Mouse (Mus musculus) mature B cell (primary cell): ENCODE data around the gene Olfr1192-ps1.
"Not testable (repeated sequence)": the region's sequence is repeated elsewhere in the genome, so short reads cannot be mapped to it uniquely, and the experiment has no call there.

Experiments
- in situ Hi-C: fragments of 300-500 bp; cut with MboI; formaldehyde crosslinking; loops from 2 replicates; pipeline ENCODE4 v1.14.3; 2019

Gene Olfr1192-ps1

DNA sequence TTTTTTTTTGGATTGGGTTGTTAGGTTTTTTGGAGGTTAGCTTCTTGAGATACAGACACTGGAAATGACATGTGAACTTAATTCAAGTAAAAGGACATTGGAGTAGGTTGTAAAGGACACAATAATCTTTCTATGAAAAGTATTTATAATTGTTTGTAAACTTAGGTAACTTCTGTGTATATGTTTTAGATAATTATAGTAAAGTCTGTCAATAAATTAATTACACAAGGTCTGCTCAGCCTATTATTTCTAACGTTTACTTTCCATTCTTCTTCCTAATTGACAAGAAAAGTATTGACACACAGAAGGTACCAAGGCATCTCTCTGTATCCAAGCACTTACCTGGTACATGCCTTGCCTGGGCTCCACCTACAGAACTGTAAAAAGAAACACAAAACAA lies at the start of gene Olfr1192-ps1:
Olfr1192-ps1 (plus strand) TSS at position 301 of the 400 bp plus-strand sequence.
- in situ Hi-C loops, result no loop called here

DNA sequence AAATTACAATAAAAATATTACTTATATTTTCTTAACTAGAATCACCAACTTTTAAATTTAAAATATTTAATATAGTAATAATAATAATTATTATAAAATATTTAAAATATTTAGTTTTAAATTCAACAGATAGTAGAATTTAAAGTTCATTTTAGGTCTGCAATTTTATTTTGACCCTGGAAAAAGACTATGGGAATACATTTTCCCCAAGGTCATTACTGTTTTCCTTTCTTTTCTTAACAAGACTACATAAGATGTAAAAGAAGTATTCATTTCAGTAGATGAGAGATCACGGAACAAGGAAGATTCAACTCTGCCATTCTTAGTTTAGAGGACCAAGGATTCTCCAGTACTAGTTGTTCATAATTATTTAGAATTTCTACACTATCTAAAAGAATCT lies 8.1 kb upstream of the Olfr1192-ps1 start, which contains the start of gene Olfr1191-ps1:
Olfr1191-ps1 (plus strand) TSS at position 301 of the 400 bp plus-strand sequence.
- in situ Hi-C loops, result not testable (repeated sequence)

DNA sequence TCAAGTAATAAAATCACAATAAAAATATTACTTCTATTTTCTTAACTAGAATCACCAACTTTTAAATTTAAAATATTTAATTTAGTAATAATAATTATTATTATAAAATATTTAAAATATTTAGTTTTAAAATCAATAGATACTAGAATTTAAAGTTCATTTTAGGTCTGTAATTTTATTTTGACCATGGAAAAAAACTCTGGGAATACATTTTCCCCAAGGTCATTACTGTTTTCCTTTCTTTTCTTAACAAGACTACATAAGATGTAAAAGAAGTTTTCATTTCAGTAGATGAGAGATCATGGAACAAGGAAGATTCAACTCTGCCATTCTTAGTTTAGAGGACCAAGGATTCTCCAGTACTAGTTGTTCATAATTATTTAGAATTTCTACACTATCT lies 27.0 kb downstream of the Olfr1192-ps1 start, which contains the start of gene Olfr1193:
Olfr1193 (plus strand) TSS at position 301 of the 400 bp plus-strand sequence.
- in situ Hi-C loops, result not testable (repeated sequence)

DNA sequence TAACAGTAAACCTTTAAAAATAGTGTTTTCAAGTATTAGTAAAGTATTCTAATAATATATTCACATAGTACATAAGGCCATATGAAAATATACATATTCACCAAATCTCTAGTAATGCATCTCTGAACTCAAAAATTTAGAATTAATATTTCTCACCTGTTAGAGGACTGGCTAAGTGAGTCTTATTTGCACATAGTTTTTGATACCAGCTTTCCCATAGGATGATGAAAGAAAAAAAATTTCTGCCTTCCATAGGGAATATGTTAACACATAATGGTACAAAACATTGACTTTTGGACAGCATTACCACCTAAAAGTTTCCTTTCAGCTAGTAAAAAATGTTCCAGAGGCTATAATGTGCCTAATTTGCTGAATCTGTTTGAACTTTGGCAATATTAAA lies 40.8 kb downstream of the Olfr1192-ps1 start, which contains the start of gene Olfr1195:
Olfr1195 (minus strand) TSS at position 101 of the 400 bp plus-strand sequence.
- in situ Hi-C loops, result no loop called here

DNA sequence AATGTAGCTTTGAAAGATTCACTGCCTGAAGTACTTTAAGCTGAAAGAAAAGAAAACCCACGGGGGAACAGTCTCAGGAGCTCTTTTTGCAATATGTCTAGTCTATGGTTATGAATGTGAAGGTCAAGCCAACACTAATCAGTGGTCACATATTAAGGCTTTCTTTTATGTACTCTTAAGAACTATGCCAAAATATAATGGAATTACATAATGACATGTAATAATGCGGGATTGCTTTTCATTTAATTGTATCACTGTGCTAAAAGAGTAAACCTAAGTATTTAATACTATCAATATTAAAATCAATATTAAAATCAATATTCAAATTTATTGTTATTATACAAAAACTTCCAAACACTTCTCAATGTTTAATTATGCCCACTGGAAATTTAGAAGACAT lies 56.2 kb downstream of the Olfr1192-ps1 start, which contains the start of gene Olfr1196:
Olfr1196 (minus strand) TSS at position 101 of the 400 bp plus-strand sequence.
- in situ Hi-C loops, result no loop called here
